Mouse (Mus musculus) lung, postnatal 0 days (tissue): ENCODE data around the gene Ubr4.
"Not testable (repeated sequence)": the region's sequence is repeated elsewhere in the genome, so short reads cannot be mapped to it uniquely, and the experiment has no call there.

ENCODE experiments used
- CTCF ChIP-seq: IDR thresholded peaks from 2 replicates; pipeline ENCODE4 v1.5.1; 2016; ENCODE audit warnings: antibody characterized with exemption, mild to moderate bottlenecking
- EP300 ChIP-seq: IDR thresholded peaks from 2 replicates; pipeline ENCODE4 v1.6.1; 2016; ENCODE audit warnings: antibody characterized with exemption, mild to moderate bottlenecking, control low read depth

DNA sequence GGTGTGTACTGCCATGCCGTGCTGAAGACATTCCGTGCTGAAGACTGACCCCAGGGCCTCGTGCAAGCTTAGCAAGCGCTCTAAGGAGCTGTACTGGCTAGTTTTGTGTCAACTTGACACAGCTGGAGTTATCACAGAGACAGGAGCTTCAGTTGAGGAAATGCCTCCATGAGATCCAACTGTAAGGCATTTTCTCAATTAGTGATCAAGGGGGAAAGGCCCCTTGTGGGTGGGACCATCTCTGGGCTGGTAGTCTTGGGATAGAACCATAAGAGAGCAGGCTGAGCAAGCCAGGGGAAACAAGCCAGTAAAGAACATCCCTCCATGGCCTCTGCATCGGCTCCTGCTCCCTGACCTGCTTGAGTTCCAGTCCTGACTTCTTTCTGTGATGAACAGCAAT, 177.8 kb downstream of the Ubr4 start, which contains the start of gene Iffo2:
- not testable (repeated sequence) for TF ChIP-seq CTCF, EP300
